Mouse (Mus musculus): Measurements from ENCODE around the gene Ntsr1. TPM values are rescaled to one million over a fixed set of nuclear protein-coding genes. Genes with fewer than 3 reads are reported as not detected.

Gene Ntsr1
- total and polyA plus RNA-seq, 2 experiments from 2014 or later = 13.2 to 19.8 TPM

GRCm38 (mm10) chr2:180589123-180589831 is 89.5 kb downstream of the Ntsr1 start, which contains the start of gene Ogfr:
Gene Ogfr (plus strand): TSS chr2:180589245.
- H3K4me1 ChIP-seq (ENCODE audit: insufficient read depth) = 0 out of 2 replicates have a peak, but pooled peaks cover 7% of the 10 kb centered on the region
- peaks cover 53% of the 10 kb centered on the region for H3K36me3 ChIP-seq (ENCODE audit: insufficient read depth)
- H3K27ac ChIP-seq (ENCODE audit: low read depth, low read length) = peak within 1 kb of the TSS; percentile 93
- peak within 1 kb of the TSS; percentile 69 for H3K4me2 ChIP-seq (ENCODE audit: low read depth)
- WGBS = 0% methylated on average over 67 of the region's 67 CpGs
- no peaks in the 10 kb centered on the region for H3K9me3 ChIP-seq (ENCODE audit: low read length)
- no peaks in the 10 kb centered on the region for H3K27me3 ChIP-seq (ENCODE audit: insufficient read depth, low read length)
- peak; percentile 93 for ATAC-seq
- H3K9ac ChIP-seq = peak within 1 kb of the TSS; percentile 97
- peak within 1 kb of the TSS; percentile 98 for H3K4me3 ChIP-seq (ENCODE audit: low read depth, low read length)
- peak; percentile 53 for TF ChIP-seq CTCF (IDR thresholded peaks at IDR 0.05; ENCODE audit: low read depth)
- DNase-seq = peak; percentile 90

Other genes starting within 250 kb of the Ntsr1 start
- gene Rps21, start 242.6 kb upstream of the Ntsr1 start, total RNA-seq (2014; rRNA removed) = 848 and 1,386 TPM in 2 replicates
- 439 and 570 TPM in 2 replicates for gene Rps21, start 242.6 kb upstream of the Ntsr1 start, polyA plus RNA-seq (2015; fragmentation: Nextera tagmentation; extraction: Ambion mirVana)
- gene Cables2, start 226.5 kb upstream of the Ntsr1 start, total RNA-seq (2014; rRNA removed) = 46.6 and 58.8 TPM in 2 replicates
- 21.1 and 28.4 TPM in 2 replicates for gene Cables2, start 226.5 kb upstream of the Ntsr1 start, polyA plus RNA-seq (2015; fragmentation: Nextera tagmentation; extraction: Ambion mirVana)
- gene Rbbp8nl, start 210.1 kb upstream of the Ntsr1 start, total RNA-seq (2014; rRNA removed) = not detected in 2 replicates
- not detected in 2 replicates for gene Rbbp8nl, start 210.1 kb upstream of the Ntsr1 start, polyA plus RNA-seq (2015; fragmentation: Nextera tagmentation; extraction: Ambion mirVana)
- gene Gata5, start 165.3 kb upstream of the Ntsr1 start, total RNA-seq (2014; rRNA removed) = not detected in 2 replicates
- gene Gata5, start 165.3 kb upstream of the Ntsr1 start, polyA plus RNA-seq (2015; fragmentation: Nextera tagmentation; extraction: Ambion mirVana) = not detected in 2 replicates
- 1.8 TPM in 2 replicates for gene Slco4a1, start 43.7 kb upstream of the Ntsr1 start, total RNA-seq (2014; rRNA removed)
- gene Slco4a1, start 43.7 kb upstream of the Ntsr1 start, polyA plus RNA-seq (2015; fragmentation: Nextera tagmentation; extraction: Ambion mirVana) = 1.3 and 1.6 TPM in 2 replicates
- 55.0 and 63.2 TPM in 2 replicates for gene Mrgbp, start 81.3 kb downstream of the Ntsr1 start, total RNA-seq (2014; rRNA removed)
- 31.8 and 34.2 TPM in 2 replicates for gene Mrgbp, start 81.3 kb downstream of the Ntsr1 start, polyA plus RNA-seq (2015; fragmentation: Nextera tagmentation; extraction: Ambion mirVana)
- gene Ogfr, start 89.3 kb downstream of the Ntsr1 start, total RNA-seq (2014; rRNA removed) = 116 and 127 TPM in 2 replicates
- gene Ogfr, start 89.3 kb downstream of the Ntsr1 start, polyA plus RNA-seq (2015; fragmentation: Nextera tagmentation; extraction: Ambion mirVana) = 84.7 and 86.0 TPM in 2 replicates
- 42.4 and 47.9 TPM in 2 replicates for gene Col9a3, start 97.8 kb downstream of the Ntsr1 start, total RNA-seq (2014; rRNA removed)
- 46.8 and 49.5 TPM in 2 replicates for gene Col9a3, start 97.8 kb downstream of the Ntsr1 start, polyA plus RNA-seq (2015; fragmentation: Nextera tagmentation; extraction: Ambion mirVana)
- gene Tcfl5, start 142.7 kb downstream of the Ntsr1 start, total RNA-seq (2014; rRNA removed) = 5.3 and 5.9 TPM in 2 replicates
- 0.88 and 1.2 TPM in 2 replicates for gene Tcfl5, start 142.7 kb downstream of the Ntsr1 start, polyA plus RNA-seq (2015; fragmentation: Nextera tagmentation; extraction: Ambion mirVana)
- 41.2 and 50.2 TPM in 2 replicates for gene Dido1, start 210.0 kb downstream of the Ntsr1 start, total RNA-seq (2014; rRNA removed)
- 12.2 and 17.6 TPM in 2 replicates for gene Dido1, start 210.0 kb downstream of the Ntsr1 start, polyA plus RNA-seq (2015; fragmentation: Nextera tagmentation; extraction: Ambion mirVana)
- 49.8 and 69.9 TPM in 2 replicates for gene Gid8, start 210.1 kb downstream of the Ntsr1 start, total RNA-seq (2014; rRNA removed)
- 43.6 and 50.6 TPM in 2 replicates for gene Gid8, start 210.1 kb downstream of the Ntsr1 start, polyA plus RNA-seq (2015; fragmentation: Nextera tagmentation; extraction: Ambion mirVana)
- gene Slc17a9, start 225.3 kb downstream of the Ntsr1 start, total RNA-seq (2014; rRNA removed) = 0.10 and 0.38 TPM in 2 replicates
- gene Slc17a9, start 225.3 kb downstream of the Ntsr1 start, polyA plus RNA-seq (2015; fragmentation: Nextera tagmentation; extraction: Ambion mirVana) = 0.10 and 0.19 TPM in 2 replicates